Mouse (Mus musculus): ENCODE measurements around the gene H2afv.

H2afv gene

DNA sequence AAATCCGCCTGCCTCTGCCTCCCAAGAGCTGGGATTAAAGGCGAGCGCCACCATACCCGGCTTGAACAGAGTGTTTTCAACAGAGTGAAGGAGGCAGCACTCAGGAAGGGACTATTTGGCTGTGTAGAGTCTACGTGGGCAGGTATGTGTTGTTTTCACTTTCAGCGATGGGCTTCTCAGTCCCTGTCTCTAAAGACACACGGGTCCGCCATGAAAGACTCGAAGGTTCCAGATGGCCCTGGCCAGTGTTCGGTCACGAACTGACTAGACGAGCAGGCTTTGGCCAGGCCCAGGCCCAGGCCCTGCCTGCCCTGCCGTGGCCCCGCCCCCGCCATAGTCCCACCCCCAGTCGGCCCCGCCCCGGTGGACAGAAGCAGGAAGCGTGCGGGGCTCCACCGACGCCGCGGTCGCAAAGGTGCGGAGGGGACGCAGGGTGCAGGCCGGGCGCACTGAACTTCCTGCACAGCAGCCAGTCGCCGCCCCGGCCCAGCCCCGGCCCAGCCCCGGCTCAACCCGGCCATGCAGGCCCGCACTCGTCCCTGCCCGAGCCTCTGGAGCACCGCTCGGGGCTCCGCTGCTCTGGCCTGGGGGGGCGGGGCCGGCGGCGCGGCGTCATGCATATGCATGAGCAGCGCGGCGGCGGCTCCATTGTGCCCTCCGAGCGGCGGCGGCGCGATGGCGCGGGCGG is 55.4 kb downstream of the H2afv start, which contains the start of gene Zmiz2:
TSS of gene Zmiz2 (plus strand) at position 349 of the 688 bp plus-strand sequence.
- DNase-seq, result peak; percentile 96

DNA sequence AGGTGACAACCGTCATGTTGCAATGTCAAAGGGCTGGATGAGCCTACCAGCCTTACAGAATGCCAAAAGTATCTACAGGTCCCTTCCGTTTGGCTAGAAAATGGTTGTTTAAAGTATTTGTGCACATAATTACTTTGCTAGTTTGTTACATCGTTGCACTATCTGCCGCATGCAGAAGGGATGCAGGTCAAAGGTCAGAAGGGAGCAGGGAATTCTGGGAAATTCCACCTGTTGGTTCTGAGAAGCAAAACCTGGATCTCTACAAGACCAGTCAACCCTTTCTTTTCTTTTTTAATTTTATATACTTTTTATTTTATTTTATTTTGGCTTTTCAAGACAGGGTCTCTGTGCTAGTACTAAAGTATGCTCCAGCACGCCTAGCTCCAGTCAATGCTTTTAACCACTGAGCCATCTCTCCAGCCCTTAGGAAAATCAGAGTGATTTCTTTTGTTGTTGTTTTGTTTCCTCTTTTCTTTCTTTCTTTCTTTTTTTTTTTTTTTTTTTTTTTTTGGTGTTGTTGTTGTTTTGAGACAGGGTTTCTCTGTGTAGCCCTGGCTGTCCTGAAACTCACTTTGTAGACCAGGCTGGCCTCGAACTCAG is 56.0 kb downstream of the H2afv start:
- peak; percentile 53 for DNase-seq

DNA sequence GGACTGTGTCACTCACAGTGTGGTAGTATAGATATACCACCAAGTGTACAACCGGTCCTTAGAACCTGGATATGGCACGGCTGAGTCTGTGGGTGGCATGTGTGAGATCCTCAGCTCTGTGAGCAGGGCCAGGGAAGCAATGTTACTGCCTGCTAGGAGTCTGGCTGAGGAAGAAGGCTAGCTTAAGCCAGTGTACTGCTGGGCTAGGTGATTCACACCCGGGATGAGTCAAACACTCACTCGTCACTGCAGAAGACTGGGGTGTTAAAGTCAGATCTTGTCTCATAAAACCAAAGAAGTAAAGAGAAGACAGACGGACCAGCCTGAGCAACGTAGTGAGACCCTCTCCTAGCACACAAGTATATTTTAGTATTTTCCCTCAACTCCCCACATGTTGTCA is 63.3 kb downstream of the H2afv start:
- no peak for DNase-seq
